Mouse (Mus musculus): ENCODE results near the gene Ewsr1.

DNA sequence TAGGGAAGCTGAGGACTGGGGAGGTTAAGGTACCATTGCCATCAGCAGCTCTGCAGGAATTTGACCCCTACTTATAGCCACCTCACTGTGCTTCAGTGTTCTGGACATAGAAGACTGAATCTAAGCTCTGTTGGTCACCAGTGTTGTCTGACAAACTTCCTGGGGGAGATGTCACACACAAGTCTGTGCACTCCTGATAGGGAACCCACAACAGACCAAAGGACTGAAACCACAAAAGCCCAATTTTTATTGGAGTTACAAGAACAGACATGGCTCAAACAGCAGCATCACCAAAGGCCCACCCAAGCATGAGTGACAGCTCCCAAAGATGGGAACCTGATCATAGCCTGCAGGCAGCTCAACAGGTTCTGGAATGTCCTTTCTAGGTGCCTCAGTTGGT lies 32.0 kb downstream of the Ewsr1 start:
- TF ChIP-seq CTCF (IDR thresholded peaks at IDR 0.05 in 2 of 3, conservative IDR thresholded peaks at IDR 0.05 in 1 of 3; ENCODE audit: control insufficient read depth in 1 of 3, insufficient read depth in 1 of 3, low read depth in 2 of 3, low read length in 3 of 3, poor library complexity in 1 of 3, severe bottlenecking in 1 of 3) (no peak), SIN3A (IDR thresholded peaks at IDR 0.05; ENCODE audit: low read length) (peak; percentile 15; the same call in 1 of the 2 replicates), MXI1 (IDR thresholded peaks at IDR 0.05; ENCODE audit: low read depth, low read length) (no peak), MYB (IDR thresholded peaks at IDR 0.05; ENCODE audit: low read depth, low read length) (no peak), UBTF (IDR thresholded peaks at IDR 0.05; ENCODE audit: borderline replicate concordance, insufficient read depth, low read depth, low read length) (no peak)
